Mouse (Mus musculus) MEL (cell line): Measurements from ENCODE around the gene Me3. TPM values are rescaled to one million over a fixed set of nuclear protein-coding genes. Genes with fewer than 3 reads are reported as not detected.

ENCODE experiments used
- DNase-seq: peaks from one replicate; pipeline ENCODE4 v3.0.0; 2011; ENCODE audit warnings: low read depth, low spot score
- H3K27ac ChIP-seq: 2 replicates; pipeline ENCODE4 v1.5.1; 2012; ENCODE audit warnings: low read depth, mild to moderate bottlenecking, control low read depth, low read length, moderate library complexity; ENCODE audit not compliant: control insufficient read depth
- H3K27me3 ChIP-seq, 2 experiments: fragments of 150-350 bp in 1 of 2; sonication (generic) in 1 of 2; 2 replicates each; pipeline ENCODE4 v1.6.1; 2012; ENCODE audit warnings: low read length in 2 of 2, mild to moderate bottlenecking in 2 of 2, improper control_type of control experiment in 1 of 2, moderate library complexity in 1 of 2; ENCODE audit not compliant: insufficient read depth in 2 of 2, control insufficient read depth in 1 of 2
- H3K36me3 ChIP-seq, 2 experiments: 2 replicates each; pipeline ENCODE4 v1.6.1; 2012 to 2014; ENCODE audit warnings: low read length in 2 of 2, improper control_type of control experiment in 1 of 2, inconsistent platforms in 1 of 2, mild to moderate bottlenecking in 1 of 2; ENCODE audit not compliant: insufficient read depth in 2 of 2, control insufficient read depth in 1 of 2
- H3K4me1 ChIP-seq, 2 experiments: fragments of 150-350 bp in 1 of 2; sonication (generic) in 1 of 2; 2 replicates each; pipeline ENCODE4 v1.6.1; 2012; ENCODE audit warnings: low read length in 2 of 2, improper control_type of control experiment in 1 of 2, mild to moderate bottlenecking in 1 of 2; ENCODE audit not compliant: insufficient read depth in 2 of 2, control insufficient read depth in 1 of 2
- H3K4me3 ChIP-seq, 2 experiments: fragments of 150-350 bp in 1 of 2; sonication (generic) in 1 of 2; 2 replicates each; pipeline ENCODE4 v1.5.1; 2012; ENCODE audit warnings: low read depth in 2 of 2, low read length in 2 of 2, mild to moderate bottlenecking in 2 of 2, moderate library complexity in 2 of 2, control low read depth in 1 of 2, improper control_type of control experiment in 1 of 2; ENCODE audit not compliant: control insufficient read depth in 1 of 2, insufficient read depth in 1 of 2
- H3K79me2 ChIP-seq: 2 replicates; pipeline ENCODE4 v1.6.1; 2012; ENCODE audit warnings: mild to moderate bottlenecking, low read length, moderate library complexity; ENCODE audit not compliant: control insufficient read depth, poor library complexity, insufficient read depth
- H3K9ac ChIP-seq: 2 replicates; pipeline ENCODE4 v1.6.1; 2012; ENCODE audit warnings: low read depth, mild to moderate bottlenecking, control low read depth, low read length, moderate library complexity; ENCODE audit not compliant: control insufficient read depth, poor library complexity, severe bottlenecking
- H3K9me3 ChIP-seq: fragments of 150-350 bp; sonication (generic); replicated peaks from 2 replicates; pipeline ENCODE4 v1.6.1; 2012; ENCODE audit warnings: mild to moderate bottlenecking, low read length, improper control_type of control experiment, moderate library complexity; ENCODE audit not compliant: insufficient read depth
- CHD2 ChIP-seq: IDR thresholded peaks from 2 replicates; pipeline ENCODE4 v1.6.1; 2011; ENCODE audit warnings: low read length, improper control_type of control experiment
- ELF1 ChIP-seq: IDR thresholded peaks from 2 replicates; pipeline ENCODE4 v1.6.1; 2014; ENCODE audit warnings: low read depth, mild to moderate bottlenecking, inconsistent platforms, low read length, improper control_type of control experiment, moderate library complexity
- ETS1 ChIP-seq: IDR thresholded peaks from 2 replicates; pipeline ENCODE4 v1.6.1; 2012; ENCODE audit warnings: low read depth, mild to moderate bottlenecking, inconsistent platforms, low read length, improper control_type of control experiment, moderate library complexity
- GABPA ChIP-seq: IDR thresholded peaks from 2 replicates; pipeline ENCODE4 v1.6.1; 2012; ENCODE audit warnings: low read depth, mild to moderate bottlenecking, inconsistent platforms, low read length, improper control_type of control experiment, moderate library complexity
- GATA1 ChIP-seq: IDR thresholded peaks from 2 replicates; pipeline ENCODE4 v1.6.1; 2011; ENCODE audit warnings: low read depth, low read length, improper control_type of control experiment
- MAFK ChIP-seq: IDR thresholded peaks from 2 replicates; pipeline ENCODE4 v1.6.1; 2011; ENCODE audit warnings: low read depth, mild to moderate bottlenecking, low read length, improper control_type of control experiment, borderline replicate concordance
- MAZ ChIP-seq: IDR thresholded peaks from 2 replicates; pipeline ENCODE4 v1.6.1; 2012; ENCODE audit warnings: low read depth, mild to moderate bottlenecking, inconsistent platforms, low read length, improper control_type of control experiment
- MXI1 ChIP-seq: IDR thresholded peaks from 2 replicates; pipeline ENCODE4 v1.6.1; 2011; ENCODE audit warnings: mild to moderate bottlenecking, low read depth, low read length, improper control_type of control experiment
- MYC ChIP-seq: IDR thresholded peaks from 2 replicates; pipeline ENCODE4 v1.6.1; 2011; ENCODE audit warnings: low read depth, mild to moderate bottlenecking, low read length, improper control_type of control experiment, moderate library complexity
- POLR2AphosphoS5 ChIP-seq: IDR thresholded peaks from 2 replicates; pipeline ENCODE4 v1.6.1; 2012; ENCODE audit warnings: low read depth, borderline replicate concordance, mild to moderate bottlenecking, inconsistent platforms, low read length, moderate library complexity, mixed read lengths
- TAL1 ChIP-seq: IDR thresholded peaks from 2 replicates; pipeline ENCODE4 v1.6.1; 2012; ENCODE audit warnings: mild to moderate bottlenecking, inconsistent platforms, low read length, moderate library complexity, mixed read lengths
- TCF12 ChIP-seq: IDR thresholded peaks from 2 replicates; pipeline ENCODE4 v1.6.1; 2014; ENCODE audit warnings: low read depth, mild to moderate bottlenecking, inconsistent platforms, low read length, improper control_type of control experiment, moderate library complexity
- ZC3H11A ChIP-seq: IDR thresholded peaks from 2 replicates; pipeline ENCODE4 v1.6.1; 2012; ENCODE audit warnings: low read depth, mild to moderate bottlenecking, inconsistent platforms, low read length, improper control_type of control experiment
- ZKSCAN1 ChIP-seq: IDR thresholded peaks from 2 replicates; pipeline ENCODE4 v1.6.1; 2012; ENCODE audit warnings: low read depth, mild to moderate bottlenecking, inconsistent platforms, low read length, improper control_type of control experiment, moderate library complexity
- polyA plus RNA-seq, 2 experiments: library from polyadenylated mRNA; stranded (reverse) in 1 of 2; unstranded in 1 of 2; fragments of >175 nt in 1 of 2; fragments of >200 nt in 1 of 2; gene quantifications; 2 replicates each; pipeline versions ENCODE4 v1.2.1 to v1.2.4; 2012; ENCODE audit warnings: low replicate concordance in 2 of 2, low read depth in 1 of 2; ENCODE audit not compliant: insufficient read length in 2 of 2, insufficient read depth in 1 of 2, missing spikeins in 1 of 2
- total RNA-seq: library from RNA; depleted of rRNA; stranded (reverse); fragments of 300-350 nt; gene quantifications from 2 replicates; pipeline ENCODE4 v1.2.3, GENCODE M21; 2012

The Me3 gene
- total and polyA plus RNA-seq, 3 experiments: 0.35 TPM; not detected in 2

DNA sequence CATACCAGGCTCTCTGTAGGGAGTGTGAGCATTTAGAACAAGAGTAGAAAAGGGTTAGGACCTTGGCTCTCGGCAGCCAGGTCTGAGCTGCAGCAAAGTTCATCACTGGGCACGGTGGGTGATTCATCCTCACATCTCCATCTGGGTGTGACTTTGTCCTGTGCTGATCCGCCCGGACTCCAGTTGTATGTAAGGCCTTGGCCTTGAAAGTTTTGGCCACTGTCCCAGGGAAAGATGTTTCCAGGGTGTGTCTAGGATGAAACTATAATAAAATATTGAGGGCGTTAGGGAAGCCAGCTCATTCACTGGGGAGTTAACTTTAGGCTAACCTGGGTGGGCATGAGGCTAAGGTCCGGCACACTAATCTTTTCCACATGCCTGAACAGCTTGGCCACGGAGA is 155.5 kb downstream of the Me3 start:
- no peak overlapping the region for H3K27ac ChIP-seq
- H3K9ac ChIP-seq: no peak overlapping the region
- no peak overlapping the region for H3K4me3 ChIP-seq
- H3K36me3 ChIP-seq: no peaks in the 10 kb centered on the region
- no peaks in the 10 kb centered on the region for H3K27me3 ChIP-seq
- H3K79me2 ChIP-seq: no peaks in the 10 kb centered on the region
- DNase-seq: no peak
- H3K4me1 ChIP-seq: no peaks in the 10 kb centered on the region
- no peaks in the 10 kb centered on the region for H3K9me3 ChIP-seq
- TF ChIP-seq MXI1 (no peak), TCF12 (no peak)

DNA sequence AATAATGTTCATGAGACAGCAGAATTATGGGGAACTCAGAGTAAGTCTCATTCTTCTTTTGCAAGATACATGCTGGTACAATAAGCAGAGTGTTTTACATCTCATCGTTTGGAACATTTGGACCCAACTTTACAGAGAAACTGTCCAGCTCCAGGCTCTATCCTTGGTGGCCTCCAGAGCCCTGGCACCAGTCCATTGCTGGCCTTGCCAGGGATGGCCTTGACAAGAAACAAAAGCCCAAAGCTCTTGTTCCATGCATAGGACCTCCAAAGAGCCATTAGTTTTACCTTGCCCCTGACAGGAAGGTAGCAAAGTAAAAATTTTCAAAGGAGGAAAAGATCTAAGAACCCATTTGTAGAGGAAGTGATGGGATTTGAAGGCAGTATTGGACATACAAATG is 160.4 kb downstream of the Me3 start:
- H3K36me3 ChIP-seq: no peaks in the 10 kb centered on the region
- H3K4me1 ChIP-seq: no peaks in the 10 kb centered on the region
- H3K27me3 ChIP-seq: no peaks in the 10 kb centered on the region
- H3K9ac ChIP-seq: no peak overlapping the region
- H3K27ac ChIP-seq: no peak overlapping the region
- H3K4me3 ChIP-seq: no peak overlapping the region
- no peaks in the 10 kb centered on the region for H3K9me3 ChIP-seq
- no peak for TF ChIP-seq ETS1
- no peak for TF ChIP-seq POLR2AphosphoS5
- TF ChIP-seq MYC: no peak
- no peak for TF ChIP-seq ELF1
- no peak for TF ChIP-seq GABPA
- TF ChIP-seq MAFK: no peak
- TF ChIP-seq ZC3H11A: no peak
- no peak for TF ChIP-seq MAZ
- TF ChIP-seq, all 39 proteins: peak for 0
- no peak for DNase-seq
- H3K79me2 ChIP-seq: no peaks in the 10 kb centered on the region

- Histone ChIP-seq H3K79me2 (no peaks in the 10 kb centered on the region), H3K36me3 (no peaks in the 10 kb centered on the region), H3K4me1 (no peaks in the 10 kb centered on the region), H3K4me3 (no peak overlapping the region), H3K27ac (no peak overlapping the region), H3K9me3 (no peaks in the 10 kb centered on the region), H3K27me3 (no peaks in the 10 kb centered on the region), H3K9ac (no peak overlapping the region)
- TF ChIP-seq ZKSCAN1 (no peak), CHD2 (no peak), GATA1 (no peak), ETS1 (no peak), GABPA (no peak), TAL1 (no peak), TCF12 (no peak), MAZ (no peak)
- DNase-seq: no peak
These were observed 163.2 kb downstream of the Me3 start for GRCm38 (mm10) chr7:89795366-89795765.
